Mouse (Mus musculus): ENCODE measurements at regions not wholly inside any gene's neighbourhood (a gene's known extent, or its start where the extent isn't known, plus 50 kb on each side); places are given as distances from the start of the nearest gene placed in this dataset.

GRCm38 (mm10) chr13:71372701-71373685 lies 531.4 kb upstream of the Adamts16 start:
- ATAC-seq (ENCODE audit: low read depth): peak; percentile 77
- peak; percentile 79 for DNase-seq (ENCODE audit: low spot score)
- no peak overlapping the region for H3K4me2 ChIP-seq (ENCODE audit: low read depth, low read length)
- H3K9me3 ChIP-seq (ENCODE audit: control insufficient read depth, low read length): no peaks in the 10 kb centered on the region
- WGBS: 42% methylated on average over 10 of the region's 10 CpGs
- H3K27ac ChIP-seq (replicated peaks; ENCODE audit: low read depth, low read length): 0 out of 2 replicates have a peak overlapping the region, but pooled peaks have one; percentile 10
- peaks cover 9% of the 10 kb centered on the region for H3K4me1 ChIP-seq (ENCODE audit: control insufficient read depth, insufficient read depth, low read length)
- H3K36me3 ChIP-seq (ENCODE audit: control insufficient read depth, insufficient read depth, low read length): no peaks in the 10 kb centered on the region
- no peak overlapping the region for H3K4me3 ChIP-seq (ENCODE audit: low read depth, low read length)
- H3K9ac ChIP-seq (ENCODE audit: low read depth, low read length): no peak overlapping the region
- no peaks in the 10 kb centered on the region for H3K27me3 ChIP-seq (replicated peaks; ENCODE audit: control insufficient read depth, insufficient read depth, low read length)

DNA sequence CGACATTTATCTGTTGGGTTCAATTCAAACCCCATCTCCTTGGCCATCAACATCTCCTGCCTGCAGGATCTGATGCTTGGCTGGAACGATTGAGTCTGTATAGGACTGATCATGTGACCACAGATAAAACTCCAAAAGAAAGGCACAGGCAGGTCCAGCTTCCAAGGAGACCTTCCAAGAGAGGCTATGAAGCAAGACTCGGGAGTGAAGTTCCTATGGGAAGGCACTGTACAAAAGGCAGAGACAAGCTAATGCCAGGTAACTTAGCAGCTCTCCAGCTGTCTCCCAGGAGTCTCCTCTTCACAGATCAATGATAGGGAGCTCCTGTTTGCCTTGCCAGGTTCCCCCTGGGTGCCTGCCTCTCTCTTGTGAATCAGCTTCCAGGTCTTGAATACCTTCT lies 528.2 kb upstream of the Adamts16 start:
- H3K4me3 ChIP-seq (ENCODE audit: low read depth, low read length): no peak overlapping the region
- 81% methylated on average over 3 of the region's 3 CpGs for WGBS
- DNase-seq (ENCODE audit: low spot score) (no peak), ATAC-seq (ENCODE audit: low read depth) (no peak)
- no peaks in the 10 kb centered on the region for H3K27me3 ChIP-seq (replicated peaks; ENCODE audit: control insufficient read depth, insufficient read depth, low read length)
- no peaks in the 10 kb centered on the region for H3K9me3 ChIP-seq (ENCODE audit: control insufficient read depth, low read length)
- H3K9ac ChIP-seq (ENCODE audit: low read depth, low read length): no peak overlapping the region
- no peak overlapping the region for H3K4me2 ChIP-seq (ENCODE audit: low read depth, low read length)
- no peaks in the 10 kb centered on the region; the same call in 1 of the 2 replicates for H3K4me1 ChIP-seq (ENCODE audit: control insufficient read depth, insufficient read depth, low read length)
- no peaks in the 10 kb centered on the region for H3K36me3 ChIP-seq (ENCODE audit: control insufficient read depth, insufficient read depth, low read length)
- no peak overlapping the region for H3K27ac ChIP-seq (replicated peaks; ENCODE audit: low read depth, low read length)

DNA sequence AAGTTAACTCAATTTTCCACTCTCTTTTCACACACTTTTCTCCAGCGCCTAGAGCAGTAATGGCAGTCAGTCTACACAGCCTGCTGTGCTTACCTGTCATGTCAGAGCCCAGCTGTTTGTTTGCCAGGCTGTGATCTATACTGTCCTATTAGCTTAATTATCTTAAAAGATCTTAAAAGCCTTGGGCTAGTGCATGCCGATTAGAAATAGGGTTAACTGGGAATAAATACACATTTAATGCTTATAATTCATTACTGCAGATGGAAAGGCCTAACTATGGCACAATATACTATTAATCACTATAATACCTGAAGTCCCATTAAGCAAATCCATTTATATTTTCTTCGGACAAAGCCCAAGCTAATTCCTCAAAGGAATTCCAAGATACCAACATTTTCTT lies 523.6 kb upstream of the Adamts16 start:
- no peak for ATAC-seq (ENCODE audit: low read depth)
- Histone ChIP-seq H3K4me2 (ENCODE audit: low read depth, low read length) (no peak overlapping the region), H3K9me3 (ENCODE audit: control insufficient read depth, low read length) (no peaks in the 10 kb centered on the region), H3K36me3 (ENCODE audit: control insufficient read depth, insufficient read depth, low read length) (no peaks in the 10 kb centered on the region), H3K4me1 (ENCODE audit: control insufficient read depth, insufficient read depth, low read length) (no peaks in the 10 kb centered on the region), H3K9ac (ENCODE audit: low read depth, low read length) (no peak overlapping the region), H3K27me3 (replicated peaks; ENCODE audit: control insufficient read depth, insufficient read depth, low read length) (no peaks in the 10 kb centered on the region), H3K4me3 (ENCODE audit: low read depth, low read length) (no peak overlapping the region), H3K27ac (replicated peaks; ENCODE audit: low read depth, low read length) (no peak overlapping the region)
- 78% methylated on average over 3 of the region's 3 CpGs for WGBS
- DNase-seq (ENCODE audit: low spot score): no peak

DNA sequence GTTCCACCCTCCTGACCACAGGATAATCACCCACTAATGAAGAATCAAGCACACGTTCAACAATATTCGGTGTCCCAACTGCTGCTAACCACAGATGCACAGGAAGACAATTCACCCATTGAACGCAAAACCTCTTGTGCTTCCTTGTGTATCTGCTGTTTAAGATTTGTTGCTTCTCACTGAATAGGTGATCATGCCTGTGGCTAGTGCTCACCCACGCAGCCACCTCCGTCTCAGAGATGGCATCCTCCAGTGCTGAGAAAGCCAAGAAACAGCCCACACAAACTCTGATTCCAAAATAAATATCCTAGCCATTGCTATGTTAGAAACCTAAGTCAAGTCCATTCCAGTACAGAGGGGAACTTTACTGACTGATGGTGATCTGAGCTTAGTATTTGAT lies 520.7 kb upstream of the Adamts16 start:
- no peak overlapping the region for H3K9ac ChIP-seq (ENCODE audit: low read depth, low read length)
- no peaks in the 10 kb centered on the region for H3K36me3 ChIP-seq (ENCODE audit: control insufficient read depth, insufficient read depth, low read length)
- no peaks in the 10 kb centered on the region for H3K9me3 ChIP-seq (ENCODE audit: control insufficient read depth, low read length)
- H3K27ac ChIP-seq (replicated peaks; ENCODE audit: low read depth, low read length): no peak overlapping the region
- no peak overlapping the region for H3K4me3 ChIP-seq (ENCODE audit: low read depth, low read length)
- H3K4me2 ChIP-seq (ENCODE audit: low read depth, low read length): no peak overlapping the region
- WGBS: 74% methylated on average over 5 of the region's 5 CpGs
- H3K27me3 ChIP-seq (replicated peaks; ENCODE audit: control insufficient read depth, insufficient read depth, low read length): no peaks in the 10 kb centered on the region
- DNase-seq (ENCODE audit: low spot score) (no peak), ATAC-seq (ENCODE audit: low read depth) (no peak)
- no peaks in the 10 kb centered on the region for H3K4me1 ChIP-seq (ENCODE audit: control insufficient read depth, insufficient read depth, low read length)

GRCm38 (mm10) chr13:71359112-71359511 lies 517.5 kb upstream of the Adamts16 start:
- Histone ChIP-seq H3K9me3 (ENCODE audit: control insufficient read depth, low read length) (no peaks in the 10 kb centered on the region), H3K27me3 (replicated peaks; ENCODE audit: control insufficient read depth, insufficient read depth, low read length) (no peaks in the 10 kb centered on the region), H3K36me3 (ENCODE audit: control insufficient read depth, insufficient read depth, low read length) (no peaks in the 10 kb centered on the region), H3K4me3 (ENCODE audit: low read depth, low read length) (no peak overlapping the region), H3K9ac (ENCODE audit: low read depth, low read length) (no peak overlapping the region), H3K4me2 (ENCODE audit: low read depth, low read length) (no peak overlapping the region), H3K4me1 (ENCODE audit: control insufficient read depth, insufficient read depth, low read length) (no peaks in the 10 kb centered on the region), H3K27ac (replicated peaks; ENCODE audit: low read depth, low read length) (no peak overlapping the region)
- 83% methylated on average over 11 of the region's 11 CpGs for WGBS
- DNase-seq (ENCODE audit: low spot score) (no peak), ATAC-seq (ENCODE audit: low read depth) (no peak)

- H3K36me3 ChIP-seq (ENCODE audit: control insufficient read depth, insufficient read depth, low read length): no peaks in the 10 kb centered on the region
- no peak overlapping the region for H3K4me2 ChIP-seq (ENCODE audit: low read depth, low read length)
- no peak overlapping the region for H3K9ac ChIP-seq (ENCODE audit: low read depth, low read length)
- WGBS: 85% methylated on average over 7 of the region's 7 CpGs
- DNase-seq (ENCODE audit: low spot score) (no peak), ATAC-seq (ENCODE audit: low read depth) (no peak)
- no peak overlapping the region for H3K27ac ChIP-seq (replicated peaks; ENCODE audit: low read depth, low read length)
- no peaks in the 10 kb centered on the region for H3K27me3 ChIP-seq (replicated peaks; ENCODE audit: control insufficient read depth, insufficient read depth, low read length)
- no peaks in the 10 kb centered on the region for H3K4me1 ChIP-seq (ENCODE audit: control insufficient read depth, insufficient read depth, low read length)
- H3K4me3 ChIP-seq (ENCODE audit: low read depth, low read length): no peak overlapping the region
- H3K9me3 ChIP-seq (ENCODE audit: control insufficient read depth, low read length): no peaks in the 10 kb centered on the region
These were observed 509.2 kb upstream of the Adamts16 start for GRCm38 (mm10) chr13:71350787-71351186.

DNA sequence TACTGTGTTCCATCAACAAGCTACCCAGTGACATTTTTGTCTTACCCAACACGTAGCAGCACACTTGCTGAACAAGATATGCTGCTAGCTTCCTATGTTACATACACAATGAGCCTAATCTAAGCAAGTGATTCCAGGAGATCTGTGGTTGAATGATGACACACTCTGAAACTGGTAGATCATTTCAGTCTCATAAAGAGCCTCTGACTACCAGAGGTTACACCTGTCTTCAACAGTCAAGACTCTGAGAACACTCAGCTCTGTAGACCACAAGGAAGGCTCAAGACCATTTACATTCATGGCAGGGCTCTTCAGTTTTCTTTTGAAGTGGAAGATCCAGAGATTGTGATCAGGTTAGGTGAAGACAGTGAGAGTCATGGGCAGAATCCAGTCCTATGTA lies 501.3 kb upstream of the Adamts16 start:
- ATAC-seq (ENCODE audit: low read depth) (no peak), DNase-seq (ENCODE audit: low spot score) (no peak)
- no peak overlapping the region for H3K4me3 ChIP-seq (ENCODE audit: low read depth, low read length)
- H3K4me1 ChIP-seq (ENCODE audit: control insufficient read depth, insufficient read depth, low read length): no peaks in the 10 kb centered on the region
- WGBS: 78% methylated on average over 1 of the region's 1 CpGs
- H3K9me3 ChIP-seq (ENCODE audit: control insufficient read depth, low read length): no peaks in the 10 kb centered on the region
- H3K27ac ChIP-seq (replicated peaks; ENCODE audit: low read depth, low read length): no peak overlapping the region
- H3K27me3 ChIP-seq (replicated peaks; ENCODE audit: control insufficient read depth, insufficient read depth, low read length): no peaks in the 10 kb centered on the region
- no peak overlapping the region for H3K9ac ChIP-seq (ENCODE audit: low read depth, low read length)
- H3K36me3 ChIP-seq (ENCODE audit: control insufficient read depth, insufficient read depth, low read length): no peaks in the 10 kb centered on the region
- no peak overlapping the region for H3K4me2 ChIP-seq (ENCODE audit: low read depth, low read length)

GRCm38 (mm10) chr13:71338700-71339099 lies 497.1 kb upstream of the Adamts16 start:
- WGBS: 71% methylated on average over 6 of the region's 6 CpGs
- Histone ChIP-seq H3K27ac (replicated peaks; ENCODE audit: low read depth, low read length) (no peak overlapping the region), H3K9ac (ENCODE audit: low read depth, low read length) (no peak overlapping the region), H3K4me1 (ENCODE audit: control insufficient read depth, insufficient read depth, low read length) (no peaks in the 10 kb centered on the region), H3K4me3 (ENCODE audit: low read depth, low read length) (no peak overlapping the region), H3K27me3 (replicated peaks; ENCODE audit: control insufficient read depth, insufficient read depth, low read length) (no peaks in the 10 kb centered on the region), H3K4me2 (ENCODE audit: low read depth, low read length) (no peak overlapping the region), H3K36me3 (ENCODE audit: control insufficient read depth, insufficient read depth, low read length) (no peaks in the 10 kb centered on the region), H3K9me3 (ENCODE audit: control insufficient read depth, low read length) (no peaks in the 10 kb centered on the region)
- DNase-seq (ENCODE audit: low spot score): no peak
- no peak for ATAC-seq (ENCODE audit: low read depth)

GRCm38 (mm10) chr13:71334925-71335324 lies 493.3 kb upstream of the Adamts16 start:
- Histone ChIP-seq H3K4me2 (ENCODE audit: low read depth, low read length) (no peak overlapping the region), H3K4me1 (ENCODE audit: control insufficient read depth, insufficient read depth, low read length) (no peaks in the 10 kb centered on the region), H3K36me3 (ENCODE audit: control insufficient read depth, insufficient read depth, low read length) (no peaks in the 10 kb centered on the region), H3K9me3 (ENCODE audit: control insufficient read depth, low read length) (no peaks in the 10 kb centered on the region), H3K27ac (replicated peaks; ENCODE audit: low read depth, low read length) (no peak overlapping the region), H3K4me3 (ENCODE audit: low read depth, low read length) (no peak overlapping the region), H3K9ac (ENCODE audit: low read depth, low read length) (no peak overlapping the region), H3K27me3 (replicated peaks; ENCODE audit: control insufficient read depth, insufficient read depth, low read length) (no peaks in the 10 kb centered on the region)
- 84% methylated on average over 4 of the region's 4 CpGs for WGBS
- ATAC-seq (ENCODE audit: low read depth) (no peak), DNase-seq (ENCODE audit: low spot score) (no peak)

Measured in embryonic facial prominence, embryonic 14.5 days (tissue).